Mouse (Mus musculus) neural tube, postnatal 0 days (tissue): Measurements from ENCODE around the gene Ube2e2. TPM values are rescaled to one million over a fixed set of nuclear protein-coding genes. Genes with fewer than 3 reads are reported as not detected.

Experiments
- polyA plus RNA-seq: library from polyadenylated mRNA; unstranded; fragments of >200 nt; fragmentation: Nextera tagmentation; extraction: Ambion mirVana; gene quantifications from 2 replicates; pipeline ENCODE4 v1.2.1, GENCODE M21; 2015

The Ube2e2 gene
- polyA plus RNA-seq = 163 and 165 TPM in 2 replicates

GRCm38 (mm10) chr14:18893947-18894445, at the start of gene Ube2e2:
TSS of gene Ube2e2 (minus strand) at chr14:18894267.

